Mouse (Mus musculus) MEL (cell line): ENCODE results near the gene Efna3.

Experiments
- CTCF ChIP-seq, 3 experiments: IDR thresholded peaks in 2 of 3; conservative IDR thresholded peaks in 1 of 3; 2 replicates each; pipeline ENCODE4 v1.5.1; 2011 to 2012; ENCODE audit warnings: low read length in 3 of 3, low read depth in 2 of 3, mild to moderate bottlenecking in 2 of 3, improper control_type of control experiment in 1 of 3, inconsistent platforms in 1 of 3, mixed read lengths in 1 of 3, moderate library complexity in 1 of 3; ENCODE audit not compliant: control insufficient read depth in 1 of 3, insufficient read depth in 1 of 3, poor library complexity in 1 of 3, severe bottlenecking in 1 of 3
- POLR2A ChIP-seq, 2 experiments: IDR thresholded peaks; 2 replicates each; pipeline ENCODE4 v1.6.1; 2011 to 2012; ENCODE audit warnings: low read length in 2 of 2, mild to moderate bottlenecking in 2 of 2, control low read depth in 1 of 2, improper control_type of control experiment in 1 of 2, low read depth in 1 of 2, moderate library complexity in 1 of 2; ENCODE audit not compliant: control insufficient read depth in 1 of 2, insufficient read depth in 1 of 2, poor library complexity in 1 of 2
- UBTF ChIP-seq: IDR thresholded peaks from 2 replicates; pipeline ENCODE4 v1.6.1; 2012; ENCODE audit warnings: low read depth, mild to moderate bottlenecking, inconsistent platforms, low read length, improper control_type of control experiment, moderate library complexity, borderline replicate concordance; ENCODE audit not compliant: insufficient read depth
- USF2 ChIP-seq, 2 experiments: IDR thresholded peaks; 2 replicates each; pipeline ENCODE4 v1.6.1; 2011 to 2012; ENCODE audit warnings: improper control_type of control experiment in 2 of 2, low read length in 2 of 2, borderline replicate concordance in 1 of 2, inconsistent platforms in 1 of 2, low read depth in 1 of 2, mild to moderate bottlenecking in 1 of 2; ENCODE audit not compliant: insufficient read depth in 1 of 2

DNA sequence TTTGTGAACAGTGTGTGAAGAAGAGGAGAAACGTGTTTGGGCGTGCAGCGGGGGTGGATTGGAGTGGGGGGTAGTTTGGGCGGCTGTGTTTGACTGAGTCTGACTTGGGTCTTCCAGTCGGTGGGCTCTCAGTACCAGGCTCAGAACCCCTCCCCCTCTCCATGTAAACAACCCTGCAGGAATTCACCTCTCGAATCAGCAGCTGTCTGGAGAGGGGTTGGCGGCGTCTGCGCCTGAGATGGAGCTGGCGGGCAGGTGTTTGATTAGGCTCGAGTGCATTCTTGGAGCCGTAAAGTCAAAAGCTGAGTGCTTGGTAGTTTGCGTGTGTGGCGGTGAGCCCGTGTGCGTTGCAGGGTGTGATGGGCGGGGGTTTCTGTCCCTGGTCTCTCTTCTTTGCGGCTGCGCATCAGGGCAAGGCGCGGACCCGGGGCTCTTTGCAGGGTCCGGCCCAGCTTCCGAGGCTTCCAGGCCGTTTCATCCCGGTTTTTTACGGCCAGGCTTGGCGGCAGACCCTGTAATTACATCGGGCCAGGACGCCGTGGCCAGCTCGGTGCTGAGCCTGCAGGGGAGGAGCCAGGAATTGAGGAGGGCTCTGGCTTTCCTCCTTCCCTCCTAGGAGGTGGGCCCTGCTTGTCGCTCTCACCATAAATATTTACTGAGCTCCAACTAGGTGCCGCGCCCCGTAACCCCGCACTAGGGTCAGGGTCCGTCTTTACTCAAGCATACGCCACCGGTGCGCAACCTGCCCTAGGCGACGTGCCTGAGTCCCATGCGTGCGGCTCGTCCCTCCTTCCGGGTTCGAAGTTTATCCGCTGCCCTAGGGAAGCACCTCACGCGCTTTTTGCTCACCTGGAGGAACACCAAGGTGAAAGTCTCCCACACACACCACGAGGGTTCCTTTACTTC, 41.9 kb downstream of the Efna3 start, which contains the start of gene Efna1:
- TF ChIP-seq CTCF (IDR thresholded peaks at IDR 0.05 in 2 of 3, conservative IDR thresholded peaks at IDR 0.05 in 1 of 3; ENCODE audit: control insufficient read depth in 1 of 3, insufficient read depth in 1 of 3, low read depth in 2 of 3, low read length in 3 of 3, poor library complexity in 1 of 3, severe bottlenecking in 1 of 3) (no peak), POLR2A (IDR thresholded peaks at IDR 0.05; ENCODE audit: control insufficient read depth in 1 of 2, insufficient read depth in 1 of 2, low read depth in 1 of 2, low read length in 2 of 2, poor library complexity in 1 of 2) (no peak), UBTF (no peak), USF2 (IDR thresholded peaks at IDR 0.05; ENCODE audit: borderline replicate concordance in 1 of 2, insufficient read depth in 1 of 2, low read depth in 1 of 2, low read length in 2 of 2) (no peak)
